Mouse (Mus musculus) ES-Bruce4 (cell line): ENCODE results near the gene Klhdc1.

Experiments
- CTCF ChIP-seq: IDR thresholded peaks from one replicate; pipeline ENCODE4 v1.8.1; 2011; ENCODE audit warnings: low read depth, low read length
- EP300 ChIP-seq: IDR thresholded peaks from 2 replicates; pipeline ENCODE4 v1.6.1; 2011; ENCODE audit warnings: low read depth, low read length; ENCODE audit not compliant: insufficient read depth
- POLR2A ChIP-seq: IDR thresholded peaks from one replicate; pipeline ENCODE4 v1.8.1; 2011; ENCODE audit warnings: low read length; ENCODE audit not compliant: insufficient read depth

GRCm38 (mm10) chr12:69302171-69302570 is 61.2 kb downstream of the Klhdc1 start:
- TF ChIP-seq POLR2A, result no peak
- no peak for TF ChIP-seq CTCF
- TF ChIP-seq EP300, result no peak
